22 mouse cellular contexts compared by ENCODE assay signal in genomic region chr11:52739187-52739586, GRCm38 (mm10). TPM values are rescaled to one million over a fixed set of nuclear protein-coding genes. Genes with fewer than 3 reads are reported as not detected.
DNase-seq lines count a peak whose midpoint lies in the region; ATAC-seq lines count a peak whose summit lies in the region.
"Had no signal": no experiment of that assay in that cellular context is flagged by ENCODE, and none has a peak within 500 bp of the region (broad histone marks: within the 10 kb centered on the region; RNA-seq: fewer than 3 reads in every experiment).

No protein-coding gene starts in this region.

- H3K9ac ChIP-seq in kidney, embryonic 16.5 days (replicated peaks; ENCODE audit: low read length): no peak overlapping the region
- H3K9ac ChIP-seq in midbrain, embryonic 11.5 days (ENCODE audit: low read length): no peak overlapping the region
- H3K9ac ChIP-seq in stomach, embryonic 15.5 days: no peak overlapping the region
- H3K9ac ChIP-seq: embryonic facial prominence, embryonic 13.5 days; limb, embryonic 13.5 days; liver, embryonic 14.5 days had no signal

- 19% methylated on average over 9 of the region's 9 CpGs for WGBS in kidney, embryonic 16.5 days
- WGBS in midbrain, embryonic 11.5 days: 16% methylated on average over 9 of the region's 9 CpGs
- WGBS in midbrain, embryonic 10.5 days: 25% methylated on average over 9 of the region's 9 CpGs
- 10% methylated on average over 9 of the region's 9 CpGs for WGBS in stomach, embryonic 15.5 days

- H3K36me3 ChIP-seq in kidney, embryonic 16.5 days (ENCODE audit: insufficient read depth, low read length): no peaks in the 10 kb centered on the region
- no peaks in the 10 kb centered on the region for H3K36me3 ChIP-seq in midbrain, embryonic 11.5 days (ENCODE audit: control insufficient read depth, insufficient read depth, low read length)
- H3K36me3 ChIP-seq in midbrain, embryonic 10.5 days: no peaks in the 10 kb centered on the region
- H3K36me3 ChIP-seq in stomach, embryonic 15.5 days: no peaks in the 10 kb centered on the region
- H3K36me3 ChIP-seq: embryonic facial prominence, embryonic 13.5 days; limb, embryonic 13.5 days had no signal

- no peak overlapping the region for H3K4me3 ChIP-seq in kidney, embryonic 16.5 days (ENCODE audit: low read length)
- H3K4me3 ChIP-seq in midbrain, embryonic 11.5 days (ENCODE audit: low read depth, low read length): no peak overlapping the region
- H3K4me3 ChIP-seq in midbrain, embryonic 10.5 days: no peak overlapping the region
- no peak overlapping the region for H3K4me3 ChIP-seq in stomach, embryonic 15.5 days (replicated peaks)
- H3K4me3 ChIP-seq: embryonic facial prominence, embryonic 13.5 days; limb, embryonic 13.5 days had no signal

- DNase-seq in embryo, embryonic 11 days: peak; percentile 29
- no peak for DNase-seq in embryo, embryonic 10 days (ENCODE audit: low spot score)
- DNase-seq in kidney, postnatal 10 days: no peak
- DNase-seq in midbrain, embryonic 11.5 days (ENCODE audit: low spot score, missing footprints): peak; percentile 82
- no peak for DNase-seq in midbrain, embryonic 10.5 days (ENCODE audit: low spot score)
- DNase-seq in adrenal gland, postnatal 14 days: no peak
- DNase-seq: adrenal gland, postnatal 10 days; cerebellum, adult 18-20 months; cerebellum, postnatal 36 days; kidney, adult 9 months; right cerebral cortex, postnatal 14 days; thymus, adult 2 months had no signal

- no peaks in the 10 kb centered on the region for H3K27me3 ChIP-seq in kidney, embryonic 16.5 days (ENCODE audit: insufficient read depth, low read length)
- H3K27me3 ChIP-seq in midbrain, embryonic 11.5 days (ENCODE audit: control insufficient read depth, insufficient read depth, low read length): no peaks in the 10 kb centered on the region; the same call in 1 of the 2 replicates
- H3K27me3 ChIP-seq in midbrain, embryonic 10.5 days (ENCODE audit: low read depth, poor library complexity, severe bottlenecking): peaks cover 3% of the 10 kb centered on the region; the same call in 1 of the 2 replicates
- no peaks in the 10 kb centered on the region for H3K27me3 ChIP-seq in stomach, embryonic 15.5 days (replicated peaks)
- H3K27me3 ChIP-seq: embryonic facial prominence, embryonic 13.5 days; limb, embryonic 13.5 days had no signal

- H3K27ac ChIP-seq in kidney, embryonic 16.5 days (ENCODE audit: low read length): no peak overlapping the region
- H3K27ac ChIP-seq in midbrain, embryonic 11.5 days (ENCODE audit: low read depth, low read length): no peak overlapping the region
- H3K27ac ChIP-seq in midbrain, embryonic 10.5 days (replicated peaks): no peak overlapping the region
- no peak overlapping the region for H3K27ac ChIP-seq in stomach, embryonic 15.5 days
- H3K27ac ChIP-seq: embryonic facial prominence, embryonic 13.5 days; limb, embryonic 13.5 days; liver, embryonic 14.5 days had no signal

- no peak for ATAC-seq in kidney, embryonic 16.5 days (ENCODE audit: low FRiP score, low TSS enrichment)
- ATAC-seq in midbrain, embryonic 11.5 days (ENCODE audit: low FRiP score): no peak
- no peak for ATAC-seq in stomach, embryonic 15.5 days (ENCODE audit: insufficient read depth, low FRiP score, low read depth)
- ATAC-seq: forebrain, embryonic 16.5 days; hindbrain, embryonic 16.5 days; midbrain, embryonic 16.5 days had no signal

- 0 out of 2 replicates have a peak, but pooled peaks cover 4% of the 10 kb centered on the region for H3K4me1 ChIP-seq in kidney, embryonic 16.5 days (ENCODE audit: insufficient read depth, low read length)
- H3K4me1 ChIP-seq in midbrain, embryonic 11.5 days (ENCODE audit: control insufficient read depth, insufficient read depth, low read length): no peaks in the 10 kb centered on the region
- peaks cover 8% of the 10 kb centered on the region for H3K4me1 ChIP-seq in midbrain, embryonic 10.5 days
- H3K4me1 ChIP-seq in stomach, embryonic 15.5 days: no peaks in the 10 kb centered on the region; the same call in 1 of the 2 replicates
- H3K4me1 ChIP-seq: limb, embryonic 13.5 days had no signal

- 0 out of 2 replicates have a peak, but pooled peaks cover 2% of the 10 kb centered on the region for H3K9me3 ChIP-seq in kidney, embryonic 16.5 days (ENCODE audit: low read length)
- no peaks in the 10 kb centered on the region for H3K9me3 ChIP-seq in midbrain, embryonic 11.5 days (ENCODE audit: control insufficient read depth, low read length)
- no peaks in the 10 kb centered on the region for H3K9me3 ChIP-seq in midbrain, embryonic 10.5 days (replicated peaks)
- no peaks in the 10 kb centered on the region for H3K9me3 ChIP-seq in stomach, embryonic 15.5 days
- H3K9me3 ChIP-seq: limb, embryonic 13.5 days had no signal

- H3K4me2 ChIP-seq in kidney, embryonic 16.5 days (replicated peaks; ENCODE audit: low read depth, low read length): peak overlapping the region; percentile 17; the same call in 1 of the 2 replicates
- no peak overlapping the region for H3K4me2 ChIP-seq in midbrain, embryonic 11.5 days
- H3K4me2 ChIP-seq in stomach, embryonic 15.5 days: peak overlapping the region; percentile 34
- H3K4me2 ChIP-seq: embryonic facial prominence, embryonic 13.5 days; limb, embryonic 13.5 days had no signal

RNA-seq across cellular contexts. Expression of gene Fstl4, which starts 25.2 kb away (rescaled TPM):
- 1.0 and 1.2 TPM in 2 replicates for polyA plus RNA-seq in kidney, embryonic 16.5 days (2015; fragmentation: Nextera tagmentation; extraction: Ambion mirVana)
- polyA plus RNA-seq in midbrain, embryonic 11.5 days (2014; fragmentation: Nextera tagmentation; extraction: Ambion mirVana): 0.64 and 0.90 TPM in 2 replicates
- polyA plus RNA-seq in midbrain, embryonic 10.5 days (2016; fragmentation: Nextera tagmentation; extraction: Ambion mirVana): 0.59 and 0.75 TPM in 2 replicates
- polyA plus RNA-seq in stomach, embryonic 15.5 days (2015; fragmentation: Nextera tagmentation; extraction: Ambion mirVana): 2.6 and 3.5 TPM in 2 replicates
- total RNA-seq in adrenal gland, postnatal 14 days (2021): 0.37 and 1.5 TPM in 2 replicates
- total RNA-seq: CH12.LX; megakaryocyte, adult 5-6 weeks had no signal

Comparison
In these comparisons a context has a peak if more than half of its experiments do, and no peak if none do; other contexts are left out.
1. DNase-seq: peak in embryo, embryonic 11 days (single experiment) and midbrain, embryonic 11.5 days (single experiment); none in embryo, embryonic 10 days (single experiment), kidney, postnatal 10 days (single experiment), midbrain, embryonic 10.5 days (single experiment) and adrenal gland, postnatal 14 days (single experiment).